Mouse (Mus musculus) myocyte (in vitro differentiated cells): ENCODE measurements around the gene Ap2s1. TPM values are rescaled to one million over a fixed set of nuclear protein-coding genes. Genes with fewer than 3 reads are reported as not detected.
"Not testable (repeated sequence)": the region's sequence is repeated elsewhere in the genome, so short reads cannot be mapped to it uniquely, and the experiment has no call there.

Experiments
- H3K27me3 ChIP-seq: one replicate; pipeline ENCODE4 v1.6.1; 2011; ENCODE audit not compliant: control insufficient read depth, insufficient read depth, insufficient read length
- H3K36me3 ChIP-seq: one replicate; pipeline ENCODE4 v1.6.1; 2011; ENCODE audit not compliant: control insufficient read depth, insufficient read depth
- H3K4me2 ChIP-seq: one replicate; pipeline ENCODE4 v1.6.1; 2011; ENCODE audit warnings: low read depth, control low read depth
- H3K4me3 ChIP-seq: one replicate; pipeline ENCODE4 v1.5.1; 2011; ENCODE audit warnings: mild to moderate bottlenecking, control low read depth, moderate library complexity
- H3K79me2 ChIP-seq: one replicate; pipeline ENCODE4 v1.6.1; 2011; ENCODE audit not compliant: control insufficient read depth, insufficient read depth
- H3ac ChIP-seq: one replicate; pipeline ENCODE4 v1.6.1; 2011; ENCODE audit not compliant: control insufficient read depth, insufficient read length
- CEBPB ChIP-seq: IDR thresholded peaks from 2 replicates; pipeline ENCODE4 v1.6.1; 2011; ENCODE audit warnings: mild to moderate bottlenecking, moderate library complexity; ENCODE audit not compliant: poor library complexity, insufficient read depth, severe bottlenecking
- E2F4 ChIP-seq: IDR thresholded peaks from one replicate; pipeline ENCODE4 v1.6.1; 2011; ENCODE audit warnings: mild to moderate bottlenecking, control low read depth, moderate library complexity; ENCODE audit not compliant: insufficient read depth
- MAX ChIP-seq: IDR thresholded peaks from one replicate; pipeline ENCODE4 v1.6.1; 2011; ENCODE audit warnings: low read depth, mild to moderate bottlenecking, control low read depth
- MYOD1 ChIP-seq, 3 experiments: IDR thresholded peaks; one replicate each; pipeline ENCODE4 v1.6.1; 2011; ENCODE audit warnings: control low read depth in 2 of 3, low read depth in 2 of 3, mild to moderate bottlenecking in 2 of 3, moderate library complexity in 1 of 3; ENCODE audit not compliant: insufficient read length in 2 of 3, control insufficient read depth in 1 of 3
- MYOG ChIP-seq, 3 experiments: IDR thresholded peaks; one replicate each; pipeline ENCODE4 v1.6.1; 2011; ENCODE audit warnings: control low read depth in 2 of 3, low read depth in 2 of 3, mild to moderate bottlenecking in 2 of 3; ENCODE audit not compliant: insufficient read length in 2 of 3, control insufficient read depth in 1 of 3, insufficient read depth in 1 of 3
- POLR2A ChIP-seq: IDR thresholded peaks from one replicate; pipeline ENCODE4 v1.6.1; 2011; ENCODE audit warnings: low read depth, mild to moderate bottlenecking, control low read depth, moderate library complexity; ENCODE audit not compliant: insufficient read length
- POLR2AphosphoS2 ChIP-seq: IDR thresholded peaks from one replicate; pipeline ENCODE4 v1.6.1; 2011; ENCODE audit warnings: low read depth, control low read depth; ENCODE audit not compliant: insufficient read length
- REST ChIP-seq: IDR thresholded peaks from one replicate; pipeline ENCODE4 v1.6.1; 2011; ENCODE audit warnings: mild to moderate bottlenecking, control low read depth, moderate library complexity; ENCODE audit not compliant: insufficient read depth, insufficient read length
- SRF ChIP-seq: IDR thresholded peaks from one replicate; pipeline ENCODE4 v1.6.1; 2011; ENCODE audit warnings: low read depth; ENCODE audit not compliant: control insufficient read depth, insufficient read length
- TCF12 ChIP-seq: IDR thresholded peaks from one replicate; pipeline ENCODE4 v1.6.1; 2011; ENCODE audit warnings: mild to moderate bottlenecking, control low read depth; ENCODE audit not compliant: poor library complexity, insufficient read depth, severe bottlenecking
- TCF3 ChIP-seq: IDR thresholded peaks from one replicate; pipeline ENCODE4 v1.6.1; 2011; ENCODE audit warnings: low read depth, control low read depth; ENCODE audit not compliant: insufficient read length
- USF1 ChIP-seq: IDR thresholded peaks from one replicate; pipeline ENCODE4 v1.6.1; 2011; ENCODE audit warnings: low read depth, mild to moderate bottlenecking, control low read depth, moderate library complexity
- polyA plus RNA-seq: library from polyadenylated mRNA; unstranded; fragments of >200 nt; fragmentation: generic; extraction: Trizol; gene quantifications from one replicate; pipeline ENCODE4 v1.2.1, GENCODE M21; 2012; ENCODE audit warnings: missing spikeins

Gene Ap2s1
- polyA plus RNA-seq, 1 experiment = 247 TPM

DNA sequence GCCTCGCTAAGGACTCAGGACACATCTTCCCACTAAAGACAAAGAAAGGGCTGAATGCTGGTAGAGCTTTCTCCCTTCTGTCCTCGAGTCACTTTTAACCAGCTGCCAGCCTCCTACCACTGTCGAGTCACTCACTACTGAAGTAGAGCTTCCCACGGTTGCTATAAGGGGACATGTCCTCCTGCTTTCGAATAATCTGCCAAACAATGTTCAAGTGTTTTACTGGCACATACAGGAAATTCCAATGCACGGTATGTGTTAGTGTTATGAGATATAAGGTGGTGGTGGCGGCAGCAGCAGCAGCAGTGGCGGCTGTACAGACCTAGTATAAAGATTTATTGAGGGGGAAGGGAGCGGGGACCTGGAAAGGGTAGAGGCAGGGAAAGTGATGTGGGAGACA is 31.8 kb upstream of the Ap2s1 start:
- Histone ChIP-seq H3K79me2 (no peaks in the 10 kb centered on the region), H3K4me2 (peak overlapping the region; percentile 59), H3ac (no peak overlapping the region), H3K36me3 (no peaks in the 10 kb centered on the region), H3K27me3 (no peaks in the 10 kb centered on the region), H3K4me3 (no peak overlapping the region)
- peak in 1 of 3 experiments; percentile 9 for TF ChIP-seq MYOD1 (IDR thresholded peaks at IDR 0.05; ENCODE audit: control insufficient read depth in 1 of 3, insufficient read length in 2 of 3, low read depth in 2 of 3)
- TF ChIP-seq POLR2A = no peak
- no peak for TF ChIP-seq MYOG (IDR thresholded peaks at IDR 0.05; ENCODE audit: control insufficient read depth in 1 of 3, insufficient read depth in 1 of 3, insufficient read length in 2 of 3, low read depth in 2 of 3)
- no peak for TF ChIP-seq TCF12
- no peak for TF ChIP-seq TCF3

DNA sequence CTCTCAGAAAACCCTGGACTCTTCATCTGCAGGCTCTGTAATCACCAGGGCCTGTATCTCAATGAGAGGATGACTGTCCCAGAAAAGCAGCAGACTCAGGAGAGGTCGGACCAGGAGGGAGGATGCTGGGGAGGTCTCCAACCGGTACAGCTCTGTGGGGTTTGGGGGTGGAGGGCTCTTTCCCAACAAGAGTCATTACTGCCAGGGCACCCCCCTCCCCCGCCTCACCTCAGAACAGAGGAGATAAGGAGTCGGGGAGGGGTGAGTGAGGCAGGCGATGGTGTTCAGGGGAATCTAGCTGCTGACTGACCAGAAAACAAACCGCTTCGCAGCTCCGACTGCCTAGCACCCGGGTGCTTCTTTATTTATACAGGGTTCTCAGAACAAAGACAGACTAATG is 30.0 kb upstream of the Ap2s1 start:
- TF ChIP-seq CEBPB (no peak), USF1 (no peak), SRF (no peak), TCF3 (no peak), POLR2AphosphoS2 (no peak), POLR2A (no peak), MYOG (IDR thresholded peaks at IDR 0.05; ENCODE audit: control insufficient read depth in 1 of 3, insufficient read depth in 1 of 3, insufficient read length in 2 of 3, low read depth in 2 of 3) (no peak), MAX (no peak), TCF12 (no peak), E2F4 (no peak), REST (no peak), MYOD1 (IDR thresholded peaks at IDR 0.05; ENCODE audit: control insufficient read depth in 1 of 3, insufficient read length in 2 of 3, low read depth in 2 of 3) (no peak)
- Histone ChIP-seq H3K27me3 (no peaks in the 10 kb centered on the region), H3K36me3 (no peaks in the 10 kb centered on the region), H3ac (no peak overlapping the region), H3K79me2 (no peaks in the 10 kb centered on the region), H3K4me2 (no peak overlapping the region), H3K4me3 (no peak overlapping the region)

DNA sequence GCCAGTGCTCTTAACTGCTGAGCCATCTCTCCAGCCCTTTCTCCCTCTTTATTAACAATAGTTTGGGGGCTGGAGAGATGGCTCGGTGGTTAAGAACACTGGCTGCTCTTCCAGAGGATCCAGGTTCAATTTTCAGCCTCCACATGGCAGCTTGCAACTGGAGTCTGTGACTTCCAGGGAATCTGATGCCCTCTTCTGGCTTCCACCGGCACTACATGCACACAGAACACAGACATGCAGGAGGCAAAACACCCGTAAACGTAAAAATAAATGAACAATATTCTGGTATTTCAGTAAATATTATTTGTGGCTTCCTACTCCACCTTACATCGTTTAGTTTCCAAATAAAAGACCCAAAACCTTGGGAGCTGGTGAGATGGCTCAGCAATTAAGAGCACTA is 27.6 kb upstream of the Ap2s1 start:
- TF ChIP-seq SRF = no peak
- TF ChIP-seq TCF3 = no peak
- no peak for TF ChIP-seq REST
- no peak for TF ChIP-seq MAX
- TF ChIP-seq USF1 = no peak
- TF ChIP-seq POLR2A = no peak
- no peak for TF ChIP-seq E2F4
- no peak for TF ChIP-seq CEBPB
- no peak for TF ChIP-seq MYOG (IDR thresholded peaks at IDR 0.05; ENCODE audit: control insufficient read depth in 1 of 3, insufficient read depth in 1 of 3, insufficient read length in 2 of 3, low read depth in 2 of 3)
- Histone ChIP-seq H3K36me3 (no peaks in the 10 kb centered on the region), H3K4me3 (no peak overlapping the region), H3K27me3 (no peaks in the 10 kb centered on the region), H3ac (no peak overlapping the region), H3K4me2 (no peak overlapping the region), H3K79me2 (no peaks in the 10 kb centered on the region)

DNA sequence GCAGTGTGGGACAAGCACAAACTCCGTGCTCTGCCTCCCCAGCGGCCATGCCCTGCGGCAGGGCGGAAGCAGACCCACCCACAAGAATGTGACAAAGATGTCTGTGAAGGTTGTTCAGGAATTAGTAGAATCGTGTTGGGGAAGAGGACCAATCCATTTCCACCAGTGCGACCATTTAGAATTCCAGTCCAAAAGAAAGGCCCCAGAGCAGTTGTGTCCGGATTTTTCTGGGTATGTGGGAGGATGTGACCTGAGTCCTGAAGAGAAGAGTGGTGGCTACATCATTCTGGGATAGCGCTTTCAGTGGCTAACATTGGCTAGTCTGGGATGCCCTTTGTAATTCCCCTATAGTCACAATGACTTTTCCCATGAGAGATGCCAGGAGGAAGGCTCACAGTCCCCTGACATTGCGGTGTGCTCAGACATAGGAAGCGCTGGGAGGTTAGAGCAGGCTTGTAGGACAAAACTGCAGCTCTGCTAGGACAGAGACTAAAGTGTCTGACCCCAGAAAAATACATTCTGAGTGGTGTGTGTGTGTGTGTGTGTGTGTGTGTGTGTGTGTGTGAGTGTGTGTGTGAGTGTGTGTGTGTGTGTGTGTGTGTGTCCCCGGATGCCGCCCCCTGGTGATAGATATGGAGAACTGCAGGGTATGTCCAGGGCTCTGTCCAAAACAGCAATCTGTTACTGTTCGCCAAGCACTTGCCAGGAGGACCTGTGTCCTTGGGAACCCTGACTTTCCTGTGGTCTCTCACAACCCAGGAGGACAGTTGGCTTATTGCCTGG is 25.4 kb upstream of the Ap2s1 start:
- H3K4me3 ChIP-seq = no peak overlapping the region
- no peaks in the 10 kb centered on the region for H3K36me3 ChIP-seq
- H3ac ChIP-seq = no peak overlapping the region
- TF ChIP-seq REST (no peak), USF1 (no peak), MYOG (IDR thresholded peaks at IDR 0.05; ENCODE audit: control insufficient read depth in 1 of 3, insufficient read depth in 1 of 3, insufficient read length in 2 of 3, low read depth in 2 of 3) (no peak), CEBPB (no peak), MYOD1 (IDR thresholded peaks at IDR 0.05; ENCODE audit: control insufficient read depth in 1 of 3, insufficient read length in 2 of 3, low read depth in 2 of 3) (no peak), TCF12 (no peak), POLR2A (no peak), POLR2AphosphoS2 (no peak), MAX (no peak), TCF3 (no peak), SRF (no peak), E2F4 (no peak)
- H3K27me3 ChIP-seq = no peaks in the 10 kb centered on the region
- H3K79me2 ChIP-seq = no peaks in the 10 kb centered on the region
- H3K4me2 ChIP-seq = no peak overlapping the region

DNA sequence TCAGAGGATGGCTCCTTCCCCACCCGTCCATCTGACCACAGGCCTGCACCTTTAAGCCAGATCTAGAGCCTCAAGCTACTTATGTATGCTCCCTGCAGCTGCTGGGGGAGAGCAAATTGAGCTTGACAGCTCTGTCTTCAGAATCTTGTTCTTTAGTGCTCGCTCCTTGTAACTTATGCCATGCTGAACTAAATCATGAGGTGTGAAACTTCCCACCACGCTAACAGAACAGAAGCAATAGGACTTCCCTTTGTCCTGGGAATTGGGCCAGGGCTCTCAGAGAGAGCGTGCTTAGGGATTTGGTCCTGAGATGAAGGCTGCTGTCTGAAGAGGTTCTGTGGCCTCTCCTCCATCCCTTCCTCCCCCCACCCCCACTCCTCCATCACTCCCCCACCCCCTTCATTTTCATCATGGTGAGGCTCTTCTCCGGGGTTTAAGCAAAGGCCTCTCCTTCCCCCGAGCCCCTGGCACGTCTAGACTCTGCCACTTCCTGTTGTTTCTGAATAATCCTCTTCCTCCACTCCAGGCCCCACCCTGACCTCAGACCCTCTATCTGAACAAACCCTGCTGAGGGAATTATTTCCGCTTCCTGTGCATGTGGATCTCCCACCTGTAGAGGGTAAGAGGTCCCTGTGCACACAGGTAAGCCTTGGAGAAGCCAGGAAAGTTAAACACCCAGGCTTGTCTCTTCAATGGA is 21.6 kb upstream of the Ap2s1 start:
- not testable (repeated sequence) for H3K27me3 ChIP-seq, H3K79me2 ChIP-seq, H3K36me3 ChIP-seq, H3ac ChIP-seq, H3K4me2 ChIP-seq, H3K4me3 ChIP-seq
